Mouse (Mus musculus) G1E (cell line): ENCODE data around the gene G430095P16Rik. TPM values are rescaled to one million over a fixed set of nuclear protein-coding genes. Genes with fewer than 3 reads are reported as not detected.

Experiments used
- ATAC-seq: 2 replicates; pipeline ENCODE4 v1.8.0; 2016; ENCODE audit warnings: mild to moderate bottlenecking; ENCODE audit not compliant: insufficient number of reproducible peaks, poor library complexity, low FRiP score, severe bottlenecking; ENCODE audit errors: extremely low read depth
- DNase-seq: peaks from one replicate; pipeline ENCODE4 v3.0.0; 2012; ENCODE audit warnings: low spot score
- H3K27me3 ChIP-seq: 2 replicates; pipeline ENCODE4 v1.6.1; 2012; ENCODE audit warnings: mild to moderate bottlenecking, low read length, inconsistent platforms; ENCODE audit not compliant: insufficient read depth
- H3K36me3 ChIP-seq: replicated peaks from 2 replicates; pipeline ENCODE3; 2012; ENCODE audit warnings: mild to moderate bottlenecking, inconsistent platforms
- H3K4me1 ChIP-seq: 2 replicates; pipeline ENCODE4 v1.6.1; 2012; ENCODE audit warnings: low read depth, low read length, inconsistent platforms, mixed read lengths; ENCODE audit not compliant: insufficient read depth
- H3K4me3 ChIP-seq: 2 replicates; pipeline ENCODE4 v1.5.1; 2012; ENCODE audit warnings: low read depth, mild to moderate bottlenecking, inconsistent platforms, low read length, moderate library complexity, mixed read lengths
- H3K9me3 ChIP-seq: replicated peaks from 2 replicates; pipeline ENCODE4 v1.6.1; 2012; ENCODE audit warnings: inconsistent platforms
- CTCF ChIP-seq: IDR thresholded peaks from 2 replicates; pipeline ENCODE4 v1.5.1; 2012; ENCODE audit warnings: low read depth, low read length, inconsistent platforms, mixed read lengths
- GATA1 ChIP-seq: IDR thresholded peaks from 2 replicates; pipeline ENCODE4 v1.6.1; 2012; ENCODE audit warnings: borderline replicate concordance, low read length, inconsistent platforms, mixed read lengths
- GATA2 ChIP-seq: IDR thresholded peaks from 2 replicates; pipeline ENCODE4 v1.6.1; 2012; ENCODE audit warnings: low read depth, low read length, inconsistent platforms, borderline replicate concordance
- POLR2AphosphoS5 ChIP-seq: IDR thresholded peaks from 2 replicates; pipeline ENCODE4 v1.6.1; 2012; ENCODE audit warnings: low read depth, low read length, inconsistent platforms; ENCODE audit not compliant: insufficient replicate concordance
- TAL1 ChIP-seq: conservative IDR thresholded peaks from 2 replicates; pipeline ENCODE4 v1.6.1; 2012; ENCODE audit warnings: low read depth, low read length, inconsistent platforms, mixed read lengths
- polyA plus RNA-seq: library from polyadenylated mRNA; stranded (reverse); fragments of >175 nt; gene quantifications from 2 replicates; pipeline ENCODE4 v1.2.3, GENCODE M21; 2012
- total RNA-seq, 2 experiments: library from RNA; stranded (forward) in 1 of 2; stranded (reverse) in 1 of 2; fragments of 200-1000 nt in 1 of 2; fragments of >200 nt in 1 of 2; fragmentation: Nextera tagmentation in 1 of 2; gene quantifications; 2 replicates each; pipeline ENCODE4 v1.2.3; 2014 to 2017

The G430095P16Rik gene
- total and polyA plus RNA-seq, 3 experiments, result 11.3 to 39.9 (median 35.2) TPM

DNA sequence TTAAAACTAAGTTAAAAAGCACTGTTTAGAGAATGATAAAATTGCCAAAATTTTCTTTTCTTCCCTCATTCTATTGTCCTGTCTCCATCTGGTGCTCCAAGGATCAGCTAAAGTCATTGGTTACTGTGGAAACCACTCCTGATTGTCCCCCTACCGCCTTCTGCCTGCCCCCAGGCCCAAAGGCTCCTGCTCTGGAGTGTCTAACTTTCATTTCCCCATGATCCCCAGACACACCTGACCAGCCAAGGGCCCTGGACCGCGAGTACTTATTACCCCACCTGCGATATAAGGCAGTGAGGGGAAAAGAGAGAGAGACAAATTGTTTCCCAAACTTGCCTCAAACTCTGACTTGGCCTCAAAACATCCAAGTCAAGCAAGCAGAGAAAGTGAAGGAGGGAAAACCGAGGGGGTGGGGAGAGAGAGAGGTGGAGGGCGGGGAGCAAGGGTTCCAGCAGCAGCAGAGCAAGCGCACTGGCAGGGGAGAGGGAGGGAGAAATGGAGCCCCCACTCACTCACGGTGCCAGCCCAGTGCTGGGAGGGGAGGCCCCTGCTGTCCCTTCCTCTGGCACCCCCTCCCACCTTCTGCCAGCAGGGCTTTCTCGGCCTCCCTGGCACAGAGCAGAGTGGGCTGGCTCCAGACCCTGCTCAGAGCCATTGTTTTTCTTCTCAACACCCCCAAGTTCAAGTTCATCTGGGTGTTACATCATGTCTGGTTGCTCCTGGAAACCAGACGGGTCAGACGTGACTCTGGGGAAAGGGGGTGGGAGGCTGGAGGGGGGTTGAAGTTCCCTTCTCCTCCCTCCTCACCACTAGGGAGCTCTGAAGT lies 10.7 kb upstream of the G430095P16Rik start:
- no peak for ATAC-seq
- TF ChIP-seq CTCF (no peak), POLR2AphosphoS5 (no peak), GATA1 (no peak), TAL1 (no peak), GATA2 (no peak)
- DNase-seq, result no peak
- no peaks in the 10 kb centered on the region for H3K27me3 ChIP-seq
- peaks cover 55% of the 10 kb centered on the region for H3K36me3 ChIP-seq
- H3K4me1 ChIP-seq, result peaks cover 73% of the 10 kb centered on the region
- H3K9me3 ChIP-seq, result no peaks in the 10 kb centered on the region
- peak overlapping the region; percentile 68; the same call in 1 of the 2 replicates for H3K4me3 ChIP-seq

DNA sequence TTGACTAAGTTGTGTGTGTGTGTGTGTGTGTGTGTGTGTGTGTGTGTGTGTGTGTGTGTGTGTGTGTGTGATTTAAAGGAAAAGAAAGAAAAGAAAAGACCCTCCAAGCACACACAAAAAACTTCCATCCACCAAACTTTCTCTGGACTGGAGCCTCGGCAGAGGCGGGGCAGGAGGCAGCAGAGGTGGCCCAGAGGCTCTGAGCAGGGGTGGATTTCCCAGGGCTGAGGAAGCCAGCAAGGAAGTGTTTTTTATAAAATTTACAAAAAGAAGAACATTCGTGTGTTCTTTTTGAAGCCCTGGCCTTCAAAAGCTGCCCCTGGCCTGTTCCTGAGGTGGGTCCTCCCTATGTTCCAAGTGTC lies 10.1 kb upstream of the G430095P16Rik start:
- Histone ChIP-seq H3K36me3 (peaks cover 60% of the 10 kb centered on the region), H3K27me3 (no peaks in the 10 kb centered on the region), H3K4me3 (peak overlapping the region; percentile 68; the same call in 1 of the 2 replicates), H3K4me1 (peaks cover 67% of the 10 kb centered on the region), H3K9me3 (no peaks in the 10 kb centered on the region)
- ATAC-seq (no peak), DNase-seq (no peak)
- no peak for TF ChIP-seq CTCF
- no peak for TF ChIP-seq POLR2AphosphoS5
- TF ChIP-seq TAL1, result no peak
- TF ChIP-seq GATA1, result no peak
- no peak for TF ChIP-seq GATA2

DNA sequence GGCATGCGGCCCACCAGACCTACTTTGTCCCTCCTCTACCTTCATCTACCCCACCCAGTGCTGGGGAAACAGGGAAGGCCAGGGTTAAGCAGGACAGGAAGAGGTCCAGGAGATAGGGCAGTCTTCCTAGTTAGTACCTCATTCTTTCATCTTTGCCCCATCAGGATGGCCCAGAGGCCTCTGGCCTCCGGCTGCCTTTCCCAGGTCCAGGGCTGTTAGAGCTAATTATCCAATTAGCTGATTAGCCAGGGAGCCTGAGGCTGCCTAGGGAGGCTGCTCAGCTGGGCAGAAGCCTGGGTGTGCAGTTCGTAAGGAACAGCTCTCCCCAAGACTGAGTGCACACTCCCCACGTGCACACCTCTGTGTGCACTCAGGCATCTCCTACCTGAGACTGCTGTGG lies 9.4 kb upstream of the G430095P16Rik start:
- DNase-seq (no peak), ATAC-seq (no peak)
- Histone ChIP-seq H3K9me3 (no peaks in the 10 kb centered on the region), H3K36me3 (peaks cover 66% of the 10 kb centered on the region), H3K27me3 (no peaks in the 10 kb centered on the region), H3K4me1 (peaks cover 62% of the 10 kb centered on the region), H3K4me3 (peak overlapping the region; percentile 24; the same call in 1 of the 2 replicates)
- TF ChIP-seq POLR2AphosphoS5 (no peak), GATA1 (no peak), CTCF (no peak), GATA2 (no peak), TAL1 (no peak)

DNA sequence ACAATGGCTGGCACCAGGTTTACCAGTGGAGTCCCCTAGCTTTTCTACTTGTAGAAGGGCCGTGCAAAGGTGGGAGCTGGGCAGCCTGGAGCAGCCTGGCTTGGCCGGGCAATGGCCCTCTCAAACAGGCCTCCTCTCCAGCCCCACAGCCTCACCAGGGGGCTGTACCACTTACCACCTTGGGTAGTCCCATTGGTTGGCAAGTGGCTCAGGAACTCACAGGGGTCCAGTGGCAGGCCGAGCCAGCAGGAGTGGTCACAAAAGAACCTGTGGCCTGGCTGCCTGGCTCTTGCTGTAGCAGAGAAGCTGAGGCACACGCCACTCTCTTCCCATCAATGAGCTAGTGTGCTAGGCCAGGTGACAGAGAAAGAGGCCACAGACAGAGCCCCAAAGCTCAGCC lies 8.6 kb upstream of the G430095P16Rik start:
- H3K4me1 ChIP-seq, result peaks cover 56% of the 10 kb centered on the region
- no peak for ATAC-seq

DNA sequence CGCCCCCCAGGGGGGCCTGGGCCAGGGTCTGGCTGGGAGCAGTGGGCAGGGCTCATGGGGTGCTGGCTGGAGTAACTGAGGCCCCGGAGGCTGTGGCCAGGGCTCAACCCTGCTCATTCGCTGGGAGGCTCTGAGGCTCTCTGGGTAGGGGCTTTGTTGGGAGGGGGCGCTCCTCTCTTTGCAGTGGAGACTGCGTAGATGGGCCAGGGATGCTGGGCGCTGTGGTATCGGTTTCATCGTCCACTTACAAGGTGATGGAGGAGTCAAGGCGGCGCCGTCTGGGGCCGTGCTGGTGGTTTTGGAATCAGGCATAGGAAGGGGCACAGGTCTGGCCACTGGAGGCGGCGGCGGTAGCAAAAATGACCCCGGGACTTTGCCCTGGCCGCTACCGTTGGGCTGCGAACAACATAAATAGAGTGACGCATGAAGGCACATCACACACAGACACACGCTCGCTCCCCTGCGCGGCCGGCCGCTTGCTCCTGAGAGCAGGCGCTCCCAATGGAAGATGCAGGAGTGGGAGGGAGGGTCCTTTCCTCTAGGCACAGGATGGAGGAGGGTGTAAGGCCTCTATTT lies 6.8 kb upstream of the G430095P16Rik start:
- Histone ChIP-seq H3K27me3 (no peaks in the 10 kb centered on the region), H3K36me3 (peaks cover 83% of the 10 kb centered on the region), H3K4me1 (peaks cover 48% of the 10 kb centered on the region), H3K9me3 (no peaks in the 10 kb centered on the region), H3K4me3 (no peak overlapping the region)
- no peak for ATAC-seq
- no peak for DNase-seq
- no peak for TF ChIP-seq GATA2

More for the DNA sequence above, 8.6 kb upstream of the G430095P16Rik start:
- peaks cover 74% of the 10 kb centered on the region for H3K36me3 ChIP-seq
- no peaks in the 10 kb centered on the region for H3K9me3 ChIP-seq
- TF ChIP-seq GATA2 (no peak), POLR2AphosphoS5 (no peak), CTCF (no peak), TAL1 (no peak), GATA1 (no peak)
- H3K4me3 ChIP-seq, result no peak overlapping the region
- H3K27me3 ChIP-seq, result no peaks in the 10 kb centered on the region
- DNase-seq, result no peak

DNA sequence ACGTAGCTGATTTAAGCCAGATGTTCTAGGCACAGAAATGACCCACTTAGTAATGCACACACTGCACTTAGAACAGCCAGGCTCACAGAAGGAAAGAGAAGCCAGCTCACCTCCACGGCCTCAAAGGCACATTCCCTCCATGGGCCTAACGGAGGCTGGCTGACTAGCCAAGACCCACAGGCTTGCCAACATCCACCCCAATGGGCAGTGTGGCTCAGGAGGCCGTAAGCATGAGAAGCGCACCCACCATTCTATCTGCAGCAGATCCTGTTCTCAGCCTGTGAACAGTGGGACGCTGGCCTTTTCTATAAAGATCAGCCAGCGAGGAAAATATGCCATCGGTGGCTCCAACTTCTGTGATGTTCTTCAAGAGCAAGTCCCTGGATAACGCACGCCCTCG lies 6.0 kb upstream of the G430095P16Rik start:
- H3K36me3 ChIP-seq, result peaks cover 84% of the 10 kb centered on the region

More for the DNA sequence above, 6.0 kb upstream of the G430095P16Rik start:
- no peak for ATAC-seq
- Histone ChIP-seq H3K9me3 (no peaks in the 10 kb centered on the region), H3K27me3 (no peaks in the 10 kb centered on the region), H3K4me3 (no peak overlapping the region), H3K4me1 (peaks cover 48% of the 10 kb centered on the region)
- TF ChIP-seq POLR2AphosphoS5 (no peak), CTCF (no peak), TAL1 (no peak), GATA2 (no peak), GATA1 (no peak)
- no peak for DNase-seq
